Mouse (Mus musculus) liver, adult (tissue): Measurements from ENCODE around the gene Dppa2.

Source experiments
- GATA4 ChIP-seq: IDR thresholded peaks from 2 replicates; pipeline ENCODE4 v1.6.1; 2014; ENCODE audit warnings: mild to moderate bottlenecking, low read length; ENCODE audit not compliant: insufficient replicate concordance

The Dppa2 gene

DNA sequence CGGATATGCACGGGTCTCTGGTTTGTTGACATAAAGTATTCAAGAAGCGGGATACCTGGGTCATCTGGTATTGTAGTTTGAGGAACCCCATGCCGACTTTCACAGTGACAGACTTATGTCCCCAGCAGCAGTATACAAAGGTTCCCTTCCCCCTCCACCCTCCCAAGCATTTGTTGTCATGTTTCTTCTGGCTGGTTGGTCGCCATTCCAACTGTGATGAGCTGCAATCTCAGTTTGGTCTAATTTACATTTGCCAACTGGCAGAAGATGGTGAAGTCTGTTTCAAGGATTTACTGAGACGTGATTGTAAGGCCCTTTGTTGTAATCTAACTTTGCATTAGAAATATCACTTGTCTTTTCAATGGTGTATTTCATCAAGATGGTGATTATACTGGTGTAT is 19.4 kb downstream of the Dppa2 start:
- TF ChIP-seq GATA4, result no peak

GRCm38 (mm10) chr16:48323602-48324345 is 20.1 kb downstream of the Dppa2 start:
- no peak for TF ChIP-seq GATA4

- no peak for TF ChIP-seq GATA4
Observed at GRCm38 (mm10) chr16:48326903-48327302, 23.2 kb downstream of the Dppa2 start.

DNA sequence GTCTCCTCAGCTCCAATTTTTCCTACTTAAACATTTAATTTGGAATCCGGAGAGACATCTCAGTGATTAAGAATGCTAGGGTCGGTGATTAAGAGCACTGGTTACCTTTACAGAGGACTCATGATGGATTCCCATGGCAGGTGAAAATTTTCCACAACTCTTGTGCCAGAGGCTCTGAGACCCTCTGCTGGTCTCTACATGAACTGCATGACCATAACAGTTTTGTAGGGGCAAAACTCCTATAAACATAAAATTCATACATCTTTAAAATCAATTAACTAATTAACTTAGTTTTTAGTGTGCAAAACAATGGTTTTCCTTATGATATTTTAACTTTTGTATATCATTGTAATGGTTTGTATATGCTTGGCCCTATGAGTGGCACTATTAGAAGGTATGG is 24.7 kb downstream of the Dppa2 start:
- no peak for TF ChIP-seq GATA4

- no peak for TF ChIP-seq GATA4
Observed at GRCm38 (mm10) chr16:48331822-48332221, 28.1 kb downstream of the Dppa2 start.

GRCm38 (mm10) chr16:48335326-48335725 is 31.6 kb downstream of the Dppa2 start:
- TF ChIP-seq GATA4, result no peak

DNA sequence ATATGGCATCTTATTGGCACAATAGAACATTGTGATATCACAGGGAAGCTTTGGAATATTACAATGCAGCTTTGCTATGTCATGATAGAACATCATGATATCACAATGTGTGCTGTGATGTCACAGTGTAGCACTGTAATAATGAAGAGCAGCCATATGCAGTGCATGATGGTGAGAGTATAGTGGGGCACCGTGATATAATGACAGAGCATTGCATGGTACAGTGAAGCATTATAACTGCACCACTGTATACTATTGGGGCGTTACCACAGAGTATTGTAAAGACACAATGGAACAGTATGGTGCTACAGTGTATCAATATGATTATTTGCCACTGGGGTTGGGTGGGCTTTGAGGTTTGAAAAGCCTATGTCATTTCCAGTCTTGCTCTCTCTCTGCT is 40.5 kb downstream of the Dppa2 start:
- no peak for TF ChIP-seq GATA4

DNA sequence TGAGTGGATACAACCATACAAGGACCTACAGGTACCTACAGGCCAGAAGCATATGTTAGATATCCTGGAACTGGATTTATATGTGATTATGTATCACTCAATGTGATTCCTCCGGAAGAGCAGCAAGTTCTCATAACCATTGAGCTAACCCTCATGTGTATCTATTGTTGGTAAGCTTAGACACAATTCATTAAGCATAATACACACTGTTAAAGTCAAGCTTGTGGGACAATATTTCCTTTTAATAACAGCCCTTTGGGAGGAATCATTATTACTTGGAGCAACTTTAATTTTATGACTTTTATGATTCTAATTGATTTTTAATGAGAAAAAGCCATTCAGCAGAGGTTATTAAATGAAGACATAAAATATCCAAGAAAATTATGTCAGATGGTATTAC is 43.5 kb downstream of the Dppa2 start:
- no peak for TF ChIP-seq GATA4

DNA sequence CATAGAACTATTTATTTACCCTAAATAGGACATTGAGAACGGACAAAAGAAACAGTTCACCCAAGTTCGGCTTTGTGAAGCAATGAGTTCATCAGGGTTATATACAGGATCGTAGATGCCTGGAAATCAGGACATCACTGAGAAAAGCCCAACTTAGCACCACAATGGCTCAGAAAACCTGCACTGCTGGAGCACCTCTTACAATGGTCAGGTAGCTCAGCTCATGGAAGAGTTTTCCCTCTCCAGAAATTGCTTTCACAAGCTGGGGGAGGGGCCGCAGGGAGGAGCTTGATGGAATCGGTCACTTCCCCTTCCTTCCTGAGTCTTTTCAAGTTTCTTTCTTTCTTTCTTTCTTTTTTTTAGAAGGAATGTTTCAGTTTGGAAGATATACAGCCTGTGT is 52.0 kb downstream of the Dppa2 start:
- no peak for TF ChIP-seq GATA4

DNA sequence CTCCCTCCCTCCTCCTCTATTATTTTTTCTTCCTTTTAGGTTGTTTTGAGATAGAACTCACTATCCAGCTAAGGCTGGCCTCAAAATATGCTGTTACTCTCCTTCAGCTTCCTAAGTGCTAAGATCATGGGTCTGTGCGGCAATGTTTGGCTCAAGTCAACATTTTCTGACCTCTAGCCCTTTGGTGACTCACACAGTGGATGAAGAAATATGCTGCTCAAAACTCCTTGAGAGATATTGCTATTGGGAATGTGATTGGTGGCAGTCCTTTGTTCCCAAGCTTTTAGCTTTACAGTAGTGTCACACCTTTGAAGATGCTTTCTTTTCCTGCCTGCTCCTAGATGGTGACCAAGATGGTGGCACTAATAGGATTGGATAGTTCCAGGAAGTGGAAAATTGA is 52.7 kb downstream of the Dppa2 start:
- TF ChIP-seq GATA4, result no peak

DNA sequence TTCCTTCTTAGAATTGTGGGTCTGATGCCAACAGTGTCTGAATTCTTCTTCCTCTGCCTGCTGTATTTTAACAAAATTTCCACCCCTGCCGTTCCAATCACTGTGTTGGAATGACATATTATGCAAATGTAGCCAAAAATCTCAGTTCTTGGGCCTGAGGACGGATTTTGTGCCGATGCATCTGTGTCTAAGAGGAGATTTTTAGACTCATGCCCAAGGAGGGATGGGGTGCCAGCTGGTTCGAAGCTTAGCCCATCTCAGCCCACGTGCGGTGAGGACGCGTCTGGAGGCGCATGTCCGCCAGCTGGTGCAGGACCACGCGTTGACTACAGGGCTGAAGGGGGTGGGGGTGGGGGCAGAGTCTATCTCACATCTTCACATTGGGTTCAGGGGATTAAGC is 57.2 kb downstream of the Dppa2 start:
- no peak for TF ChIP-seq GATA4

DNA sequence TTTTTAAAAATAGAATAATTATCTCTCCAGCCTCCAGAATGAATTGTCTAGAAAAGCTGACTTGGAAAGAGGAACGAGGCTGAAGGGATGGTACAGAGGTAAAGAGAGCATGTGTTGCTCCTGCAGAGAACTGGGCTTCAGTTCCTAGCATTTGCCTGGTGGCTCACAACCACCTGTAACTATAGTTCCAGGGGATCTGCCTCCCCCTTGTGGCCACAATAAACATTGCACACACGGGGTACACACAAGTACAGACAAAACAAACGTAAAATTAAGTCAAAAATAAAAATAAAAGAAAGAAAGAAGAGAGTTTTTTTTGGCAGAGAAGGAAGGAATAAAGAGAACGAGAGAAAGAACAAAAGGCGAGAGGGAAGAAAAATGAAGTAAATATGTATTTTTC is 63.1 kb downstream of the Dppa2 start:
- no peak for TF ChIP-seq GATA4

DNA sequence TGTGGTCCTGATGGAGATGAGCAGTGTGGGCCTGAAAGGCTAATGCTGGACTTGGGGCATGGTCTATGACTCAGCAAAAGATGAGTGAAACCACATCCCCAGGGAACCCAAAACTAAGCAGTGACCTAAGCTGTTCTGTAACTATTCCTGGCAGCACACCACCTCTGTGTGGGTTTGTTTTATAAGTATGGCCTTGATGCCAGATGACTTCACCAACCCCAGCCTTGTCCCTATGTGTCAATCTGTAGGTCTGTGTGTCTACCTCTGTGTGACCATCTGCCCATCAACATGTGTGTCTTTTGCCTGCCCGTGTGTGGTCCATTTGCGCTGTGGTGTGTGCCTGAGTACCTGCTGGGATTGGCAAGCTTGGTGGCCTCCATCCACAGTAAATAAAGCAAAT is 64.4 kb downstream of the Dppa2 start:
- no peak for TF ChIP-seq GATA4
